Comparison of ENCODE assay signal across 8 mouse cellular contexts in the genomic region with DNA sequence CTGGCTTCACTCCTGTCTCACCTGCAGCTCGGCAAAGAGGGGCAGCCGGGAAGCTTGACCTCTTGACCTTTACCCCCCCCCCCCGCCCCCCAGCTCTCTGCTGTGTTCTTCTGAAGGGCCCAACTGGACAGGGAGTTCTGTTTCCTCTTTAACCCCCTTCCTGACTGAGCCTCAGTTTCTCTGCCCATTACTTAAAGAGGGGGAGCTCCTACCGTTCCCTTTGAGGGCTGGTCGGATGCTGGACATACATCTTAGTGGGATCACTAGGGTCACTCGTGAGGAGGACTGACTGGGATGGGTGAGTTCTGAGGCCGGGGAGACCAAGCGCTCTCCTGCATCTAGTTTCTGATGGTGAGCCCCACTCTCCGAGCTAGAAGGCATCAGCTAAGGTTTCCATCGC. TPM values are rescaled to one million over a fixed set of nuclear protein-coding genes. Genes with fewer than 3 reads are reported as not detected.
DNase-seq lines count a peak whose midpoint lies in the region; ATAC-seq lines count a peak whose summit lies in the region.

Prcd (plus strand) TSS at position 301 of the 400 bp plus-strand sequence.

- no peaks in the 10 kb centered on the region for H3K9me3 ChIP-seq in lung, embryonic 16.5 days (ENCODE audit: control insufficient read depth, low read length)
- no peaks in the 10 kb centered on the region for H3K9me3 ChIP-seq in limb, embryonic 12.5 days
- H3K9me3 ChIP-seq in stomach, embryonic 14.5 days (ENCODE audit: control insufficient read depth, low read depth, low read length) = no peaks in the 10 kb centered on the region

- H3K4me2 ChIP-seq in lung, embryonic 16.5 days (ENCODE audit: low read depth, low read length) = peak within 1 kb of the TSS; percentile 98
- H3K4me2 ChIP-seq in limb, embryonic 12.5 days = peak within 1 kb of the TSS; percentile 97
- H3K4me2 ChIP-seq in stomach, embryonic 14.5 days (replicated peaks; ENCODE audit: low read depth, low read length) = peak within 1 kb of the TSS; percentile 91

- no peak for DNase-seq in adrenal gland, adult 18-20 months (ENCODE audit: low spot score in 2 of 2)
- DNase-seq in adrenal gland, postnatal 14 days = no peak
- DNase-seq in lung, postnatal 4 days = no peak
- no peak for DNase-seq in layer of hippocampus, adult 8-10 months (ENCODE audit: low spot score in 2 of 2)
- no peak for DNase-seq in cerebellum, adult 9-10 months

- peak within 1 kb of the TSS; percentile 74 for H3K9ac ChIP-seq in lung, embryonic 16.5 days (ENCODE audit: low read length)
- H3K9ac ChIP-seq in limb, embryonic 12.5 days (replicated peaks) = peak within 1 kb of the TSS; percentile 68
- H3K9ac ChIP-seq in stomach, embryonic 14.5 days (replicated peaks; ENCODE audit: low read depth, low read length) = peak within 1 kb of the TSS; percentile 28; the same call in 1 of the 2 replicates

- peaks cover 31% of the 10 kb centered on the region for H3K27me3 ChIP-seq in lung, embryonic 16.5 days (ENCODE audit: control insufficient read depth, insufficient read depth, low read depth, low read length)
- peaks cover 42% of the 10 kb centered on the region for H3K27me3 ChIP-seq in limb, embryonic 12.5 days
- H3K27me3 ChIP-seq in stomach, embryonic 14.5 days (ENCODE audit: control insufficient read depth, insufficient read depth, low read length) = no peaks in the 10 kb centered on the region

- H3K36me3 ChIP-seq in lung, embryonic 16.5 days (ENCODE audit: control insufficient read depth, insufficient read depth, low read length) = no peaks in the 10 kb centered on the region
- no peaks in the 10 kb centered on the region for H3K36me3 ChIP-seq in limb, embryonic 12.5 days
- H3K36me3 ChIP-seq in stomach, embryonic 14.5 days (ENCODE audit: control insufficient read depth, insufficient read depth, low read length) = no peaks in the 10 kb centered on the region

- H3K4me1 ChIP-seq in lung, embryonic 16.5 days (replicated peaks; ENCODE audit: control insufficient read depth, insufficient read depth, low read length) = peaks cover 30% of the 10 kb centered on the region
- H3K4me1 ChIP-seq in limb, embryonic 12.5 days (replicated peaks) = peaks cover 48% of the 10 kb centered on the region
- peaks cover 29% of the 10 kb centered on the region; the same call in 1 of the 2 replicates for H3K4me1 ChIP-seq in stomach, embryonic 14.5 days (ENCODE audit: control insufficient read depth, insufficient read depth, low read length)

- H3K27ac ChIP-seq in lung, embryonic 16.5 days (ENCODE audit: low read length) = no peak within 1 kb of the TSS
- no peak within 1 kb of the TSS for H3K27ac ChIP-seq in limb, embryonic 12.5 days
- H3K27ac ChIP-seq in stomach, embryonic 14.5 days (ENCODE audit: low read length) = no peak within 1 kb of the TSS

- 5% methylated on average over 10 of the region's 10 CpGs for WGBS in lung, embryonic 16.5 days
- WGBS in limb, embryonic 12.5 days = 3% methylated on average over 10 of the region's 10 CpGs
- 6% methylated on average over 10 of the region's 10 CpGs for WGBS in stomach, embryonic 14.5 days

- ATAC-seq in lung, embryonic 16.5 days (ENCODE audit: low read depth) = no peak
- ATAC-seq in limb, embryonic 12.5 days (ENCODE audit: insufficient number of reproducible peaks, insufficient read depth, low FRiP score, low TSS enrichment, low read depth) = no peak
- no peak for ATAC-seq in stomach, embryonic 14.5 days (ENCODE audit: insufficient number of reproducible peaks, insufficient read depth, low FRiP score, low read depth)

- H3K4me3 ChIP-seq in lung, embryonic 16.5 days (ENCODE audit: low read length) = peak within 1 kb of the TSS; percentile 61
- H3K4me3 ChIP-seq in limb, embryonic 12.5 days (replicated peaks) = peak within 1 kb of the TSS; percentile 52
- peak within 1 kb of the TSS; percentile 53 for H3K4me3 ChIP-seq in stomach, embryonic 14.5 days (ENCODE audit: low read depth, low read length)

RNA-seq across cellular contexts. Expression of gene Prcd, which starts in this region (rescaled TPM):
- 10 to 100 TPM; 12.5 to 13.2 TPM for total RNA-seq in adrenal gland, adult 18-20 months (2021)
- total RNA-seq in adrenal gland, postnatal 14 days (2021) = 5.3 and 6.1 TPM in 2 replicates
- 5.0 and 11.0 TPM in 2 replicates for polyA plus RNA-seq in lung, embryonic 16.5 days (2015; fragmentation: Nextera tagmentation; extraction: Ambion mirVana)
- 0.45 and 0.63 TPM in 2 replicates for polyA plus RNA-seq in limb, embryonic 12.5 days (2016; fragmentation: Nextera tagmentation; extraction: Ambion mirVana)
- 1.2 and 1.7 TPM in 2 replicates for polyA plus RNA-seq in stomach, embryonic 14.5 days (2014; fragmentation: Nextera tagmentation; extraction: Ambion mirVana)
- 1 to 10 TPM; 4.8 to 8.5 (median 5.8) TPM for total RNA-seq in layer of hippocampus, adult 8-10 months (2022)
